Mouse (Mus musculus): Measurements from ENCODE around the gene Bicc1.

DNA sequence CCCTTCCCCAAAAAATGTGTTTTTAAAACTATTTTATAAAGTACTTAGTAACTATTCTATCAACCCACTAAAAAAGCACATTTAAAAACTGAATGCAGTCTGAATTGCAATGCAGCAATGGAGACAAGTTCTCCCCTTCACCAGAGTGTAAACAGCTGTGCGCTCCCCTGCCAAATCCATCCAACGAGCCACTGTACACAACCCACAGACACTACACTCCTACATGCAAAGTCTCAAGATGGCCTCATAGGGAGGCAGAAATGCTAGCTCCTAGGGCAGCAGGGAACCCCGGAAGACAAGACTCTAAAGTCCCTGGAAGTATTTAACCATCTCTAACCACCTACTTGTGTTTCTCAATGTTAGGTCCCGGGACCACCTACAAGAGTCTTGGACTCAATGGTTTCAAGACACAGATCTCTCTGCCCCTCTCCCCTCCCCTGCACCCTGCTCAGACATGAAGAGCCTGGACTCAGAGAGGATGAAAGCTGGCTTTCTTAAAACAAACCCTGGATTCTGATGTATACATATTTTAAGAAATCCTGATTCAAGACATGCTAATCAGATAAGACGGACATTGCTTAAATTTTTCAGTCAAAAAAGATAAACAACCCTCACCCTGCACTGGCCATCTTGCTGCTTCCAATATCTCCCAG is 10.4 kb downstream of the Bicc1 start:
- TF ChIP-seq CTCF (IDR thresholded peaks at IDR 0.05; ENCODE audit: low read depth), result no peak
- TF ChIP-seq EP300 (IDR thresholded peaks at IDR 0.05; ENCODE audit: low read depth), result no peak
